Mouse (Mus musculus) A20 (cell line): ENCODE measurements around the gene Olfr1366.
"Not testable (repeated sequence)": the region's sequence is repeated elsewhere in the genome, so short reads cannot be mapped to it uniquely, and the experiment has no call there.

Experiments
- DNase-seq: peaks from one replicate; pipeline ENCODE4 v3.0.0-alpha.2; 2011; ENCODE audit warnings: low read depth, low spot score

The Olfr1366 gene

DNA sequence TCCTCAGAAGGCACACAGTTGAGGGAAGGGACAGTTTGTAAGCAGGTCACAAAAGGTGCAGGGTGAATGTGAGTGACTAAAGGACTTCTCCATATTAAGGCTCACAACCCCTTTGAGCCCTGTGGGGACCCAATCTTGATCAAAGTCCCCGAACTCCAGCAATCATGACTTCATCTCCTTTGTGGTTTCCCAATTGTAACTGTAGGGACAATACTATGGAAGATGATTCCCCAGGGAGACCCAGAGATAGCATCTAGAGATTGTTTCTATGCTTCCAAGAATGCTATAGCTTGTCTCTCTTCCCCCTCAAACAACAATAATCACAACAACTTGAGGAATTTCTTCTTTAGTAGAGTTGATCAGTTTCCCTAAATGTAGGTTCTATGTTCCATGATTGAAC is at the start of gene Olfr1366:
Olfr1366 (minus strand) TSS at position 101 of the 400 bp plus-strand sequence.
- no peak for DNase-seq

- no peak for DNase-seq
These were observed 49.0 kb upstream of the Olfr1366 start for GRCm38 (mm10) chr13:21591618-21592017.

DNA sequence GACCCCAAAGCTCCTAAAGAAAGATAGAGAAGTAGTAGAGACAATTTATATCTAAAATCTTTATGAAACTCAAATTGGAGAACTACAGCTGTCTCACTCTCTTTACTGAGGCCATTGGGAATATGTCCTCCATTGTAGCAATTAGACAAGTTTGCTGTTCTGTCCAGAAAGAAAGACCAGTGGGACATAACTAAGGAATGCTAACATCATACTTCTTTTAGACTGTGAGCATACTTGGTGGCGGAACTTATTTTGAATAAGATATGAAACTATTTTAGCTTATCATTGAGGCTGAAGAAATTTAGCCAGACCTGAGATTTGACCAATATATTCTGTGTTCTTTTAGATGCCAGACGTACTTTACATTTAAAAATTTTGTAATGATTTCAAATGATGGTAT is 39.1 kb upstream of the Olfr1366 start, which contains the start of gene Olfr1364:
Olfr1364 (minus strand) TSS at position 101 of the 400 bp plus-strand sequence.
- no peak for DNase-seq

DNA sequence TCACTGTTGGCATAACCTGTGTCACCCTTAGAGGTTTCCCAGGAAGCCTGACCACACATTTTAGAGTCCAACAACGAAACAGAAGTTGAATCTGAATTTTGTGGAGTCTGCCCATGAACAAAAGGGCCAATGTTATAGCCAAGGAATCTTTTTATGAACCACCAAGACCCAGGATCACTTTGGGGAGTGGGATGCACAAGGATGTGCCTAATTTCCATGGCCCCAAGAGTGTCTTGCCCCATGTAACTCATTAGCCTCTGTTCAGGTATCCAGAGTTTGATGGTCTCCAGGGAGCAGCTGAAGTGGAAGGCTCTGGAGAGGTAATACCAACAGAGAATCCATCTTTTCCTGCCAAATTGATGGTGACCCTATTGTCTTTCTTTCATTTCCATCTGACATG is 17.2 kb upstream of the Olfr1366 start, which contains the start of gene Olfr1535:
Olfr1535 (minus strand) TSS at position 101 of the 400 bp plus-strand sequence.
- DNase-seq = no peak

GRCm38 (mm10) chr13:21550416-21551110 is 8.0 kb upstream of the Olfr1366 start:
- DNase-seq = no peak

DNA sequence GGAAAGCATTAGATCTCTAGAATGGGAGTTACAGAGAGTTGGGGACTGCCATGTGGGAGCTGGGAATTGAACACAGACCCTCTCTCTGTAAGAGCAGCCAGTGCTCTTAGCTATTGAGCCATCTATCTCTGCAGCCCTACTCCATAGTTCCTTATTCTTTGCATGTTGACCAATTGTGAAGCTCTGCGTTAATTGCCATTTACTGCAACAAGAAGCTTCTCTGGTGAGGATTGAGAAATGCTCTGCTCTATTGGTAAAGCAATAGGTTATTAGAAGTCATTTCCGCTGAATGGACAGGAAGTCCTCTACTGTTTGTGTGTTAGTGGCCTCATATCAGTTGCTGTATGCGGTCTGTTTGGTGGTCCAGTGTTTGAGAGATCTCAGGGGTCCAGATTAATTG is 6.9 kb upstream of the Olfr1366 start:
- DNase-seq = no peak

GRCm38 (mm10) chr13:21530781-21531201 is 11.8 kb downstream of the Olfr1366 start, which contains the start of gene Zkscan8:
Zkscan8 (minus strand) TSS chr13:21531120.
- peak; percentile 94 for DNase-seq

DNA sequence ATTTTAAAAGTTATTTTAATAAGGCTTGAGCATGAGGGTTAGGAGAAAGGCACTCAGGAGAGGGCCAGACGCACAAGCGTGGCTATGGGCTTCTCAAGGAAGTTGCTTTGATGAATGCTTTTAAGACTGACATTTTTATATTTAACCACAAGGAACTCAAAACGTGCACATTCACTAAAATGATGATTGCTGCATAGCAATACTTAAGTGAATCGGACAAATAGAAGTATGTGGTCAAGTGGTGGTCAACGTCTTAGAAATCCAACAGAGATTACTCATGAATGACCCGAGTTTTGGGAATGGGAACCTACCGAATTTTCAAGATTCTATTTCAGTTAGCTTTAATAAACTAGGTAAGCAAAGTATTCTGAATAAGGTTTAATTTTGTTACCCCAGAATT is 12.5 kb downstream of the Olfr1366 start:
- DNase-seq = peak; percentile 28

GRCm38 (mm10) chr13:21506221-21506649 is 36.4 kb downstream of the Olfr1366 start:
- DNase-seq = peak; percentile 95

GRCm38 (mm10) chr13:21502296-21502695 is 40.3 kb downstream of the Olfr1366 start:
- no peak for DNase-seq

DNA sequence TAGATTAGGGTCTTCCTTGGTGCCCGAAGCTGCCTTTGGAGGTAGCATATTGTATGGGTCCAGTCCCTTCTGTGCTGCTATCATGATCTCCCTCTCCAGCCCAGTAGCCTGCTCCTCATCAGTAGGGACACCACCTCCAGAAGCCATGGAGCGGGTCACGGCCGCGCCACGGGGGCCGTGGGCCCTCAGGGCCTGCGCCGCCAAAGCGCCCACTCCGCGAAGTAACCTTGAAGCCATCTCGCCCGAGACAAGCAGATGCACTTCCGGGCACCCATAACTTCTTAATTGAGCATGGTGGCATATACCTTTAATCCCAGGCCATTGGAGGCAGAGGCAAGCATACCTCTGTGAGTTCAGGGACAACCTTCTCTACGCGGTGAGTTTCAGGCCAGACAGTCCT is 41.4 kb downstream of the Olfr1366 start, which contains the start of gene Gm11273:
Gm11273 (minus strand) TSS at position 237 of the 400 bp plus-strand sequence.
- not testable (repeated sequence) for DNase-seq

DNA sequence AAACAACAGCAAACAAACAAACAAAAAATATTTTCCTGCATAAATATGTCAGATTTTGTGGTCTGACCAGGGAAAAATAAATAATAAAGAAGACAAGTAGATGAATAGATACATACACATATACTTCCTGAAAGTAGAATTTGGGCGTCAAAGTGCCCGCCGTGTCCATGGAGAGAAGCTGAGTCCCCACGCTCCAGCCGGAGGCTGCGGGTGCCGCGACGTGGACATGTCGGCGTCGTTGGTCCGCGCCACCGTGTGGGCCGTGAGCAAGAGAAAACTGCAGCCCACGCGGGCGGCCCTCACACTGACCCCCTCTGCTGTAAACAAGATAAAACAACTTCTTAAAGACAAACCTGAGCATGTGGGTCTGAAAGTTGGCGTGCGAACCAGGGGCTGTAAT is 47.5 kb downstream of the Olfr1366 start, which contains the start of gene AK157302:
AK157302 (plus strand) TSS at position 144 of the 400 bp plus-strand sequence.
- no peak for DNase-seq

GRCm38 (mm10) chr13:21492847-21493246 is 49.8 kb downstream of the Olfr1366 start:
- no peak for DNase-seq

GRCm38 (mm10) chr13:21486881-21487280 is 55.7 kb downstream of the Olfr1366 start:
- no peak for DNase-seq
